ENCODE assay signal across 8 mouse cellular contexts in the genomic region with DNA sequence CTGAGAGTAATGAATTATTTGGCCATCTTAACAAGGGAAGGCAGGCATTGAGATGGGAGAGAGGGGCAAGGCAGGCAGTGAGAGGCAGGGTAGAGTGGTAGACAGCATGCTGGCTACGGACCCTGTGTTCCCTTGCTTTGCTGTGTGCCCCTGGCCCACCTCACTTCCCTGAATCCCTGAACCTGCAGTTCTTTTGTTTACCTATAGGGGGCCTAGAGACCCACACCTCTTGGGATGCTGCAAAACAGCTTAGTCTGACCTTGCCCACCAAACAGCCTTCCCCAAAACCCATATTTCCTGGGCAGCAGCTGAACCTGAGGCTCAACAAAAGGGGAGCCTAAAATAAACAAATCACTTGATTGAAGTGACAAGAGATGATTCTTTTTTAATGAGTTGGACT. TPM values are rescaled to one million over a fixed set of nuclear protein-coding genes. Genes with fewer than 3 reads are reported as not detected.
DNase-seq lines count a peak whose midpoint lies in the region; ATAC-seq and TF ChIP-seq lines count a peak whose summit lies in the region.

No protein-coding gene starts in this region.

- POLR2A ChIA-PET in Patski (lab: Charles Lee): no interaction called here

- ATAC-seq in liver, embryonic 14.5 days (ENCODE audit: insufficient read depth): no peak
- no peak for ATAC-seq in liver, embryonic 12.5 days
- ATAC-seq in Patski: no peak
- ATAC-seq in embryonic facial prominence, embryonic 14.5 days (ENCODE audit: low read depth): no peak; the same call in 1 of the 2 replicates
- ATAC-seq in erythroid progenitor cell, adult 5-6 weeks (replicated peaks; ENCODE audit: low FRiP score, poor library complexity, severe bottlenecking): no peak

- no peaks in the 10 kb centered on the region for H3K27me3 ChIP-seq in liver, embryonic 14.5 days (ENCODE audit: control insufficient read depth, insufficient read depth, low read length)
- no peaks in the 10 kb centered on the region for H3K27me3 ChIP-seq in liver, embryonic 12.5 days (replicated peaks)
- no peaks in the 10 kb centered on the region for H3K27me3 ChIP-seq in Patski
- H3K27me3 ChIP-seq in embryonic facial prominence, embryonic 14.5 days (replicated peaks; ENCODE audit: control insufficient read depth, insufficient read depth, low read length): no peaks in the 10 kb centered on the region

- no peak for TF ChIP-seq EP300 in liver, embryonic 14.5 days (IDR thresholded peaks at IDR 0.05; ENCODE audit: low read depth)

- H3K27ac ChIP-seq in liver, embryonic 14.5 days: no peak overlapping the region
- no peak overlapping the region for H3K27ac ChIP-seq in liver, embryonic 12.5 days
- H3K27ac ChIP-seq in embryonic facial prominence, embryonic 14.5 days (replicated peaks; ENCODE audit: low read depth, low read length): no peak overlapping the region

- no peak for DNase-seq in liver, embryonic 14.5 days (ENCODE audit: low read depth in 3 of 3, low spot score in 3 of 3)
- DNase-seq in Patski (ENCODE audit: low read depth, low spot score): no peak
- DNase-seq in embryonic facial prominence, embryonic 14.5 days (ENCODE audit: low spot score): peak; percentile 12
- peak; percentile 61 for DNase-seq in naive thymus-derived CD4-positive, alpha-beta T cell, adult 2 months (ENCODE audit: low read depth)
- no peak for DNase-seq in layer of hippocampus, postnatal 36 days
- DNase-seq in cerebellum, adult 9-11 months: no peak

- H3K4me3 ChIP-seq in liver, embryonic 14.5 days (ENCODE audit: insufficient read depth in 1 of 2, low read depth in 2 of 2, low read length in 2 of 2): no peak overlapping the region
- H3K4me3 ChIP-seq in liver, embryonic 12.5 days: no peak overlapping the region
- no peak overlapping the region for H3K4me3 ChIP-seq in embryonic facial prominence, embryonic 14.5 days (ENCODE audit: low read depth, low read length)

- in situ Hi-C loops in Patski (cut with MboI; ENCODE audit: low pct_unique_long_range_greater_than_20kb): no loop called here

- peaks cover 83% of the 10 kb centered on the region for H3K36me3 ChIP-seq in liver, embryonic 14.5 days (replicated peaks; ENCODE audit: control insufficient read depth, insufficient read depth, low read depth)
- peaks cover 83% of the 10 kb centered on the region for H3K36me3 ChIP-seq in liver, embryonic 12.5 days
- peaks cover 73% of the 10 kb centered on the region for H3K36me3 ChIP-seq in embryonic facial prominence, embryonic 14.5 days (ENCODE audit: control insufficient read depth, insufficient read depth, low read length)

- no peak overlapping the region for H3K9ac ChIP-seq in liver, embryonic 14.5 days (replicated peaks)
- no peak overlapping the region for H3K9ac ChIP-seq in liver, embryonic 12.5 days
- H3K9ac ChIP-seq in embryonic facial prominence, embryonic 14.5 days (ENCODE audit: low read depth, low read length): no peak overlapping the region

- no peak overlapping the region for H3K4me2 ChIP-seq in liver, embryonic 14.5 days (ENCODE audit: low read depth)
- H3K4me2 ChIP-seq in liver, embryonic 12.5 days: no peak overlapping the region
- no peak overlapping the region for H3K4me2 ChIP-seq in embryonic facial prominence, embryonic 14.5 days (ENCODE audit: low read depth, low read length)

- no peaks in the 10 kb centered on the region for H3K4me1 ChIP-seq in liver, embryonic 14.5 days (replicated peaks; ENCODE audit: control insufficient read depth in 2 of 2, insufficient read depth in 2 of 2, low read length in 1 of 2)
- no peaks in the 10 kb centered on the region for H3K4me1 ChIP-seq in liver, embryonic 12.5 days
- H3K4me1 ChIP-seq in embryonic facial prominence, embryonic 14.5 days (ENCODE audit: control insufficient read depth, insufficient read depth, low read length): no peaks in the 10 kb centered on the region

- CTCF ChIA-PET in Patski (lab: Charles Lee): interaction anchor here (0.7 to 2.4 kb wide), 7 partner anchors 13 to 252 kb away, joined by 3 to 8 read pairs (median 3); a partner anchor contains a TSS

- peak; percentile 80 for TF ChIP-seq CTCF in liver, embryonic 14.5 days (IDR thresholded peaks at IDR 0.05; ENCODE audit: low read depth)
- peak; percentile 74 for TF ChIP-seq CTCF in Patski (IDR thresholded peaks at IDR 0.05)

- 65% methylated on average over 1 of the region's 1 CpGs for WGBS in liver, embryonic 14.5 days (ENCODE audit: insufficient replicate concordance)
- 79% methylated on average over 1 of the region's 1 CpGs for WGBS in liver, embryonic 12.5 days (ENCODE audit: insufficient replicate concordance)
- WGBS in embryonic facial prominence, embryonic 14.5 days: 64% methylated on average over 1 of the region's 1 CpGs

- H3K9me3 ChIP-seq in liver, embryonic 14.5 days (ENCODE audit: control insufficient read depth, low read length): no peaks in the 10 kb centered on the region
- H3K9me3 ChIP-seq in liver, embryonic 12.5 days (replicated peaks): no peaks in the 10 kb centered on the region
- no peaks in the 10 kb centered on the region for H3K9me3 ChIP-seq in embryonic facial prominence, embryonic 14.5 days (ENCODE audit: control insufficient read depth, low read length)

RNA-seq across cellular contexts. Expression of a gene that starts 12.1 kb away (rescaled TPM):
- 0.84 and 0.93 TPM in 2 replicates for polyA plus RNA-seq in liver, embryonic 14.5 days (2012; rRNA removed)
- polyA plus RNA-seq in liver, embryonic 14.5 days (2014; fragmentation: Nextera tagmentation; extraction: Ambion mirVana): 1.1 and 1.8 TPM in 2 replicates
- 4.5 and 5.1 TPM in 2 replicates for polyA plus RNA-seq in liver, embryonic 12.5 days (2016; fragmentation: Nextera tagmentation; extraction: Ambion mirVana)
- 23.6 TPM for polyA plus RNA-seq in Patski (2021)
- polyA plus RNA-seq in embryonic facial prominence, embryonic 14.5 days (2014; fragmentation: Nextera tagmentation; extraction: Ambion mirVana): 14.7 and 15.1 TPM in 2 replicates
- 10 to 100 TPM; 21.9 to 22.5 TPM for total RNA-seq in layer of hippocampus, postnatal 36 days (2021)
- total RNA-seq in erythroid progenitor cell, adult 5-6 weeks (2015; ENCODE audit: low replicate concordance): not detected in 2 replicates
- 0.51 TPM in 1 of 2 replicates, not detected in the other for total RNA-seq in erythroid progenitor cell, adult 5-6 weeks (2017; ENCODE audit: low replicate concordance)

RNA-seq across cellular contexts. Expression of a gene that starts 56.5 kb away (rescaled TPM):
- 57.2 and 60.6 TPM in 2 replicates for polyA plus RNA-seq in liver, embryonic 14.5 days (2012; rRNA removed)
- 37.0 and 42.0 TPM in 2 replicates for polyA plus RNA-seq in liver, embryonic 14.5 days (2014; fragmentation: Nextera tagmentation; extraction: Ambion mirVana)
- 37.7 and 37.8 TPM in 2 replicates for polyA plus RNA-seq in liver, embryonic 12.5 days (2016; fragmentation: Nextera tagmentation; extraction: Ambion mirVana)
- polyA plus RNA-seq in Patski (2021): 25.3 TPM
- 10.8 and 11.2 TPM in 2 replicates for polyA plus RNA-seq in embryonic facial prominence, embryonic 14.5 days (2014; fragmentation: Nextera tagmentation; extraction: Ambion mirVana)
- 10 to 100 TPM; 24.4 to 27.6 TPM for total RNA-seq in layer of hippocampus, postnatal 36 days (2021)
- total RNA-seq in erythroid progenitor cell, adult 5-6 weeks (2015; ENCODE audit: low replicate concordance): 306 and 341 TPM in 2 replicates
- total RNA-seq in erythroid progenitor cell, adult 5-6 weeks (2017; ENCODE audit: low replicate concordance): 296 and 297 TPM in 2 replicates

RNA-seq across cellular contexts. Expression of a gene that starts 56.9 kb away (rescaled TPM):
- polyA plus RNA-seq in liver, embryonic 14.5 days (2012; rRNA removed): 0.04 and 0.06 TPM in 2 replicates
- polyA plus RNA-seq in liver, embryonic 14.5 days (2014; fragmentation: Nextera tagmentation; extraction: Ambion mirVana): 0.06 TPM in 1 of 2 replicates, not detected in the other
- 0.12 and 0.19 TPM in 2 replicates for polyA plus RNA-seq in liver, embryonic 12.5 days (2016; fragmentation: Nextera tagmentation; extraction: Ambion mirVana)
- polyA plus RNA-seq in Patski (2021): 0.24 TPM
- polyA plus RNA-seq in embryonic facial prominence, embryonic 14.5 days (2014; fragmentation: Nextera tagmentation; extraction: Ambion mirVana): 0.52 and 3.4 TPM in 2 replicates
- total RNA-seq in layer of hippocampus, postnatal 36 days (2021): under 1 TPM in 1 of 2 experiments, not detected in 1; 0.22 TPM
- 2.9 TPM in 1 of 2 replicates, not detected in the other for total RNA-seq in erythroid progenitor cell, adult 5-6 weeks (2015; ENCODE audit: low replicate concordance)
- total RNA-seq in erythroid progenitor cell, adult 5-6 weeks (2017; ENCODE audit: low replicate concordance): 1.4 TPM in 1 of 2 replicates, not detected in the other

Comparison
In these comparisons a context has a peak if more than half of its experiments do, and no peak if none do; other contexts are left out.
1. DNase-seq: peak in embryonic facial prominence, embryonic 14.5 days (single experiment) and naive thymus-derived CD4-positive, alpha-beta T cell, adult 2 months (single experiment); none in liver, embryonic 14.5 days (0 of 3), Patski (single experiment), layer of hippocampus, postnatal 36 days (0 of 2) and cerebellum, adult 9-11 months (single experiment).